Mouse (Mus musculus): ENCODE results near the gene Ptpre.
"Not testable (repeated sequence)": the region's sequence is repeated elsewhere in the genome, so short reads cannot be mapped to it uniquely, and the experiment has no call there.

Gene Ptpre

GRCm38 (mm10) chr7:135537341-135537901, at the start of gene Ptpre:
Ptpre (plus strand) TSS chr7:135537481.
- peak; percentile 87 to 95 for DNase-seq

GRCm38 (mm10) chr7:135488214-135488810, 49.0 kb upstream of the Ptpre start:
- DNase-seq: no peak

GRCm38 (mm10) chr7:135489724-135490499, 47.4 kb upstream of the Ptpre start:
- no peak for DNase-seq

- no peak for DNase-seq
These were observed 46.8 kb upstream of the Ptpre start for GRCm38 (mm10) chr7:135490500-135490886.

- peak; percentile 19 to 22 for DNase-seq
These were observed 42.0 kb upstream of the Ptpre start for GRCm38 (mm10) chr7:135495303-135495702.

- no peak for DNase-seq
These were observed 38.6 kb upstream of the Ptpre start for GRCm38 (mm10) chr7:135498565-135499186.

- DNase-seq: no peak
These were observed 37.9 kb upstream of the Ptpre start for GRCm38 (mm10) chr7:135499403-135499802.

- DNase-seq: not testable (repeated sequence)
These were observed 30.8 kb upstream of the Ptpre start for GRCm38 (mm10) chr7:135506506-135506905.

- DNase-seq: no peak
These were observed 28.7 kb upstream of the Ptpre start for GRCm38 (mm10) chr7:135508602-135509001.

- no peak for DNase-seq
These were observed 28.0 kb upstream of the Ptpre start for GRCm38 (mm10) chr7:135509272-135509671.

GRCm38 (mm10) chr7:135510431-135510830, 26.9 kb upstream of the Ptpre start:
- no peak for DNase-seq

GRCm38 (mm10) chr7:135511723-135512122, 25.6 kb upstream of the Ptpre start:
- DNase-seq: no peak

GRCm38 (mm10) chr7:135517191-135517590, 20.1 kb upstream of the Ptpre start:
- DNase-seq: no peak

- no peak for DNase-seq
These were observed 17.0 kb upstream of the Ptpre start for GRCm38 (mm10) chr7:135520241-135520640.

GRCm38 (mm10) chr7:135521755-135522512, 15.3 kb upstream of the Ptpre start:
- DNase-seq: no peak

- no peak for DNase-seq
These were observed 13.3 kb upstream of the Ptpre start for GRCm38 (mm10) chr7:135523981-135524380.

- no peak for DNase-seq
These were observed 12.8 kb upstream of the Ptpre start for GRCm38 (mm10) chr7:135524424-135524967.

- DNase-seq: no peak
These were observed 10.6 kb upstream of the Ptpre start for GRCm38 (mm10) chr7:135526574-135527152.

- no peak for DNase-seq
These were observed 10.1 kb upstream of the Ptpre start for GRCm38 (mm10) chr7:135527169-135527568.

GRCm38 (mm10) chr7:135528515-135528914, 8.8 kb upstream of the Ptpre start, which contains the start of gene Clrn3:
Clrn3 (minus strand) TSS chr7:135528654.
- no peak for DNase-seq

- DNase-seq: no peak
These were observed 8.2 kb upstream of the Ptpre start for GRCm38 (mm10) chr7:135529068-135529467.

- no peak for DNase-seq
These were observed 2.6 kb upstream of the Ptpre start for GRCm38 (mm10) chr7:135534548-135535189.
